Mouse (Mus musculus) erythroblast, embryonic 14.5 days (primary cell): ENCODE results near the gene Daw1. TPM values are rescaled to one million over a fixed set of nuclear protein-coding genes. Genes with fewer than 3 reads are reported as not detected.

Experiments
- H3K27me3 ChIP-seq: 2 replicates; pipeline ENCODE4 v1.6.1; 2012; ENCODE audit warnings: inconsistent platforms; ENCODE audit not compliant: control insufficient read depth
- H3K36me3 ChIP-seq: 2 replicates; pipeline ENCODE4 v1.6.1; 2012; ENCODE audit warnings: mild to moderate bottlenecking, inconsistent platforms; ENCODE audit not compliant: control insufficient read depth
- H3K4me1 ChIP-seq: 2 replicates; pipeline ENCODE4 v1.6.1; 2012; ENCODE audit warnings: inconsistent platforms; ENCODE audit not compliant: control insufficient read depth
- H3K4me3 ChIP-seq: replicated peaks from 2 replicates; pipeline ENCODE3; 2012; ENCODE audit warnings: moderate library complexity, mild to moderate bottlenecking, inconsistent platforms
- H3K9me3 ChIP-seq: 2 replicates; pipeline ENCODE4 v1.6.1; 2012; ENCODE audit warnings: low read length, inconsistent platforms, mixed read lengths; ENCODE audit not compliant: control insufficient read depth
- GATA1 ChIP-seq: IDR thresholded peaks from 2 replicates; pipeline ENCODE4 v1.6.1; 2012; ENCODE audit warnings: low read length, inconsistent platforms, mixed read lengths
- TAL1 ChIP-seq: IDR thresholded peaks from 3 replicates; pipeline ENCODE4 v1.6.1; 2012; ENCODE audit warnings: low read length, inconsistent platforms, mixed read lengths
- polyA plus RNA-seq: library from polyadenylated mRNA; stranded (reverse); fragments of >175 nt; gene quantifications from 2 replicates; pipeline ENCODE4 v1.2.3, GENCODE M21; 2012

Daw1 gene
- polyA plus RNA-seq = not detected in 2 replicates

- TF ChIP-seq TAL1 (no peak), GATA1 (no peak)
- no peaks in the 10 kb centered on the region for H3K36me3 ChIP-seq
- no peaks in the 10 kb centered on the region for H3K4me1 ChIP-seq
- no peaks in the 10 kb centered on the region for H3K27me3 ChIP-seq
- H3K4me3 ChIP-seq = peak within 1 kb of the TSS; percentile 36
- no peaks in the 10 kb centered on the region for H3K9me3 ChIP-seq
Observed at GRCm38 (mm10) chr1:83159603-83160002, at the start of gene Daw1. TSS of gene Daw1 (plus strand) at chr1:83159752.

GRCm38 (mm10) chr1:83110992-83111391 lies 48.6 kb upstream of the Daw1 start:
- Histone ChIP-seq H3K4me1 (no peaks in the 10 kb centered on the region), H3K9me3 (no peaks in the 10 kb centered on the region), H3K36me3 (no peaks in the 10 kb centered on the region), H3K4me3 (no peak overlapping the region), H3K27me3 (no peaks in the 10 kb centered on the region)
- TF ChIP-seq GATA1 (no peak), TAL1 (no peak)

- H3K4me3 ChIP-seq = no peak overlapping the region
- no peaks in the 10 kb centered on the region for H3K36me3 ChIP-seq
- no peak for TF ChIP-seq TAL1
- TF ChIP-seq GATA1 = no peak
- no peaks in the 10 kb centered on the region for H3K4me1 ChIP-seq
- H3K27me3 ChIP-seq = no peaks in the 10 kb centered on the region
- no peaks in the 10 kb centered on the region for H3K9me3 ChIP-seq
Observed at GRCm38 (mm10) chr1:83111726-83112125, 47.8 kb upstream of the Daw1 start.

GRCm38 (mm10) chr1:83116447-83117137 lies 43.0 kb upstream of the Daw1 start, which contains the start of gene Ccl20:
TSS of gene Ccl20 (plus strand) at chr1:83116766.
- no peaks in the 10 kb centered on the region for H3K27me3 ChIP-seq
- no peaks in the 10 kb centered on the region for H3K36me3 ChIP-seq
- no peaks in the 10 kb centered on the region for H3K9me3 ChIP-seq
- no peak for TF ChIP-seq TAL1
- no peak for TF ChIP-seq GATA1
- no peaks in the 10 kb centered on the region for H3K4me1 ChIP-seq
- H3K4me3 ChIP-seq = no peak within 1 kb of the TSS

GRCm38 (mm10) chr1:83117217-83117616 lies 42.3 kb upstream of the Daw1 start:
- no peak overlapping the region for H3K4me3 ChIP-seq
- no peaks in the 10 kb centered on the region for H3K4me1 ChIP-seq
- TF ChIP-seq TAL1 (no peak), GATA1 (no peak)
- no peaks in the 10 kb centered on the region for H3K36me3 ChIP-seq
- no peaks in the 10 kb centered on the region for H3K9me3 ChIP-seq
- H3K27me3 ChIP-seq = no peaks in the 10 kb centered on the region

GRCm38 (mm10) chr1:83117661-83118060 lies 41.9 kb upstream of the Daw1 start:
- Histone ChIP-seq H3K4me1 (no peaks in the 10 kb centered on the region), H3K9me3 (no peaks in the 10 kb centered on the region), H3K4me3 (no peak overlapping the region), H3K36me3 (no peaks in the 10 kb centered on the region), H3K27me3 (no peaks in the 10 kb centered on the region)
- no peak for TF ChIP-seq TAL1
- TF ChIP-seq GATA1 = no peak

- no peaks in the 10 kb centered on the region for H3K4me1 ChIP-seq
- no peaks in the 10 kb centered on the region for H3K36me3 ChIP-seq
- H3K9me3 ChIP-seq = no peaks in the 10 kb centered on the region
- TF ChIP-seq TAL1 = no peak
- no peaks in the 10 kb centered on the region for H3K27me3 ChIP-seq
- no peak overlapping the region for H3K4me3 ChIP-seq
Observed at GRCm38 (mm10) chr1:83119903-83120302, 39.6 kb upstream of the Daw1 start.

- TF ChIP-seq GATA1 = no peak
- Histone ChIP-seq H3K4me1 (no peaks in the 10 kb centered on the region), H3K9me3 (no peaks in the 10 kb centered on the region), H3K36me3 (no peaks in the 10 kb centered on the region), H3K27me3 (no peaks in the 10 kb centered on the region), H3K4me3 (no peak overlapping the region)
Observed at GRCm38 (mm10) chr1:83120312-83120711, 39.2 kb upstream of the Daw1 start.

- H3K4me1 ChIP-seq = no peaks in the 10 kb centered on the region
- no peak overlapping the region for H3K4me3 ChIP-seq
- TF ChIP-seq GATA1 = no peak
- no peak for TF ChIP-seq TAL1
- no peaks in the 10 kb centered on the region for H3K9me3 ChIP-seq
- no peaks in the 10 kb centered on the region for H3K36me3 ChIP-seq
- H3K27me3 ChIP-seq = no peaks in the 10 kb centered on the region
Observed at GRCm38 (mm10) chr1:83123201-83123600, 36.4 kb upstream of the Daw1 start.

- Histone ChIP-seq H3K9me3 (peaks cover 6% of the 10 kb centered on the region), H3K27me3 (no peaks in the 10 kb centered on the region), H3K36me3 (no peaks in the 10 kb centered on the region), H3K4me1 (no peaks in the 10 kb centered on the region), H3K4me3 (no peak overlapping the region)
- TF ChIP-seq GATA1 = no peak
- TF ChIP-seq TAL1 = no peak
Observed at GRCm38 (mm10) chr1:83135829-83136228, 23.7 kb upstream of the Daw1 start.
